Mouse (Mus musculus): ENCODE results near the gene Spata25. TPM values are rescaled to one million over a fixed set of nuclear protein-coding genes. Genes with fewer than 3 reads are reported as not detected.

Gene Spata25
- polyA plus RNA-seq, 1 experiment from 2014 or later = not detected

DNA sequence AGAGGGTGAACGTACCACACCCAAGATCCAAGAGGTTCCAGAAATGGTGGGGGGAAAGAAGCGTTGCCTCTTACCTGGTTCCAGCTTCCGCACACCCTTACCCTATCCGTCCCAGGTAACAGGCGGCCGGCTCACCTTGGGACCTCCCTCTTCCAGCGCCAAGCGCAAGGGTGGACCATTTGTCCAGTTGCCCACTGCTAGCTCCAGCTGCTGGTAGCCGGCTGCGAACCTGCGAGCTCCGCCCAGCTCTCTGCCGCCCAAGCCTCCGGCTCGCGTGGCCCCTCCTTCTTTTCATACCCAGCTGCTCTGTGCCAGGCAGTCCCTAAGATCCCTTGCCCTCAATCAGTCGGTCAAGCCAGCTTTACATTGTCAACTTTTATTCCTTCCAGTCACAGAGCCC, 51.5 kb downstream of the Spata25 start:
- no peak for ATAC-seq (ENCODE audit: insufficient read depth, low FRiP score, low TSS enrichment)
- H3K36me3 ChIP-seq (ENCODE audit: control insufficient read depth, insufficient read depth, low read length) = peaks cover 3% of the 10 kb centered on the region; the same call in 1 of the 2 replicates
- WGBS = 61% methylated on average over 17 of the region's 17 CpGs

More for the DNA sequence above, 51.5 kb downstream of the Spata25 start:
- H3K4me2 ChIP-seq (ENCODE audit: low read depth) = no peak overlapping the region
- H3K27ac ChIP-seq (ENCODE audit: low read depth, low read length) = no peak overlapping the region
- no peak overlapping the region for H3K9ac ChIP-seq (ENCODE audit: low read length)
- H3K9me3 ChIP-seq (ENCODE audit: control insufficient read depth, low read length) = no peaks in the 10 kb centered on the region
- DNase-seq (ENCODE audit: low spot score) = no peak
- H3K4me1 ChIP-seq (ENCODE audit: control insufficient read depth, insufficient read depth, low read length) = peaks cover 3% of the 10 kb centered on the region; the same call in 1 of the 2 replicates
- H3K4me3 ChIP-seq (ENCODE audit: low read depth, low read length) = 0 out of 2 replicates have a peak overlapping the region, but pooled peaks have one; percentile 1
- H3K27me3 ChIP-seq (ENCODE audit: control insufficient read depth, insufficient read depth, low read length) = no peaks in the 10 kb centered on the region

Other genes starting within 250 kb of the Spata25 start
- gene Wfdc6a, start 243.1 kb downstream of the Spata25 start, polyA plus RNA-seq (2014; fragmentation: Nextera tagmentation; extraction: Ambion mirVana) = not detected in 2 replicates
- gene Eppin, start 234.9 kb downstream of the Spata25 start, polyA plus RNA-seq (2014; fragmentation: Nextera tagmentation; extraction: Ambion mirVana) = not detected in 2 replicates
- not detected in 2 replicates for gene Wfdc6b, start 215.0 kb downstream of the Spata25 start, polyA plus RNA-seq (2014; fragmentation: Nextera tagmentation; extraction: Ambion mirVana)
- gene Wfdc8, start 214.9 kb downstream of the Spata25 start, polyA plus RNA-seq (2014; fragmentation: Nextera tagmentation; extraction: Ambion mirVana) = not detected in 2 replicates
- gene Wfdc16, start 189.7 kb downstream of the Spata25 start, polyA plus RNA-seq (2014; fragmentation: Nextera tagmentation; extraction: Ambion mirVana) = not detected in 2 replicates
- gene Wfdc10, start 172.5 kb downstream of the Spata25 start, polyA plus RNA-seq (2014; fragmentation: Nextera tagmentation; extraction: Ambion mirVana) = not detected in 2 replicates
- not detected in 2 replicates for gene Wfdc9, start 172.0 kb downstream of the Spata25 start, polyA plus RNA-seq (2014; fragmentation: Nextera tagmentation; extraction: Ambion mirVana)
- not detected in 2 replicates for gene Wfdc11, start 154.4 kb downstream of the Spata25 start, polyA plus RNA-seq (2014; fragmentation: Nextera tagmentation; extraction: Ambion mirVana)
- 0.30 TPM in 1 of 2 replicates, not detected in the other for gene Wfdc13, start 143.4 kb downstream of the Spata25 start, polyA plus RNA-seq (2014; fragmentation: Nextera tagmentation; extraction: Ambion mirVana)
- not detected in 2 replicates for gene Spint4, start 130.0 kb downstream of the Spata25 start, polyA plus RNA-seq (2014; fragmentation: Nextera tagmentation; extraction: Ambion mirVana)
- not detected in 2 replicates for gene Spint5, start 113.2 kb downstream of the Spata25 start, polyA plus RNA-seq (2014; fragmentation: Nextera tagmentation; extraction: Ambion mirVana)
- 0.13 and 1.4 TPM in 2 replicates for gene Wfdc3, start 82.6 kb downstream of the Spata25 start, polyA plus RNA-seq (2014; fragmentation: Nextera tagmentation; extraction: Ambion mirVana)
- 67.9 and 77.0 TPM in 2 replicates for gene Dnttip1, start 82.6 kb downstream of the Spata25 start, polyA plus RNA-seq (2014; fragmentation: Nextera tagmentation; extraction: Ambion mirVana)
- gene Ube2c, start 58.6 kb downstream of the Spata25 start, polyA plus RNA-seq (2014; fragmentation: Nextera tagmentation; extraction: Ambion mirVana) = 449 and 453 TPM in 2 replicates
- gene Tnnc2, start 48.6 kb downstream of the Spata25 start, polyA plus RNA-seq (2014; fragmentation: Nextera tagmentation; extraction: Ambion mirVana) = 43.2 and 55.4 TPM in 2 replicates
- 11.2 and 14.1 TPM in 2 replicates for gene Snx21, start 42.7 kb downstream of the Spata25 start, polyA plus RNA-seq (2014; fragmentation: Nextera tagmentation; extraction: Ambion mirVana)
- gene Acot8, start 23.7 kb downstream of the Spata25 start, polyA plus RNA-seq (2014; fragmentation: Nextera tagmentation; extraction: Ambion mirVana) = 15.1 TPM in 2 replicates
- 12.9 and 14.0 TPM in 2 replicates for gene Zswim3, start 23.4 kb downstream of the Spata25 start, polyA plus RNA-seq (2014; fragmentation: Nextera tagmentation; extraction: Ambion mirVana)
- 22.9 and 23.2 TPM in 2 replicates for gene Zswim1, start 5.9 kb downstream of the Spata25 start, polyA plus RNA-seq (2014; fragmentation: Nextera tagmentation; extraction: Ambion mirVana)
- 87.9 and 88.6 TPM in 2 replicates for gene Ctsa, start 4.3 kb upstream of the Spata25 start, polyA plus RNA-seq (2014; fragmentation: Nextera tagmentation; extraction: Ambion mirVana)
- gene Neurl2, start 4.9 kb upstream of the Spata25 start, polyA plus RNA-seq (2014; fragmentation: Nextera tagmentation; extraction: Ambion mirVana) = 3.8 and 4.8 TPM in 2 replicates
- 58.4 and 58.9 TPM in 2 replicates for gene Pltp, start 29.2 kb upstream of the Spata25 start, polyA plus RNA-seq (2014; fragmentation: Nextera tagmentation; extraction: Ambion mirVana)
- 68.0 and 76.6 TPM in 2 replicates for gene Pcif1, start 50.8 kb upstream of the Spata25 start, polyA plus RNA-seq (2014; fragmentation: Nextera tagmentation; extraction: Ambion mirVana)
- gene Zfp335, start 83.2 kb upstream of the Spata25 start, polyA plus RNA-seq (2014; fragmentation: Nextera tagmentation; extraction: Ambion mirVana) = 13.9 and 15.4 TPM in 2 replicates
- 1.2 and 2.1 TPM in 2 replicates for gene Mmp9, start 112.2 kb upstream of the Spata25 start, polyA plus RNA-seq (2014; fragmentation: Nextera tagmentation; extraction: Ambion mirVana)
- gene Slc12a5, start 132.3 kb upstream of the Spata25 start, polyA plus RNA-seq (2014; fragmentation: Nextera tagmentation; extraction: Ambion mirVana) = 6.0 and 6.5 TPM in 2 replicates
- gene Ncoa5, start 206.3 kb upstream of the Spata25 start, polyA plus RNA-seq (2014; fragmentation: Nextera tagmentation; extraction: Ambion mirVana) = 86.1 and 89.4 TPM in 2 replicates
- 8.5 and 8.9 TPM in 2 replicates for gene Cd40, start 227.1 kb upstream of the Spata25 start, polyA plus RNA-seq (2014; fragmentation: Nextera tagmentation; extraction: Ambion mirVana)